Mouse (Mus musculus): ENCODE measurements around the gene Sh3gl2.

DNA sequence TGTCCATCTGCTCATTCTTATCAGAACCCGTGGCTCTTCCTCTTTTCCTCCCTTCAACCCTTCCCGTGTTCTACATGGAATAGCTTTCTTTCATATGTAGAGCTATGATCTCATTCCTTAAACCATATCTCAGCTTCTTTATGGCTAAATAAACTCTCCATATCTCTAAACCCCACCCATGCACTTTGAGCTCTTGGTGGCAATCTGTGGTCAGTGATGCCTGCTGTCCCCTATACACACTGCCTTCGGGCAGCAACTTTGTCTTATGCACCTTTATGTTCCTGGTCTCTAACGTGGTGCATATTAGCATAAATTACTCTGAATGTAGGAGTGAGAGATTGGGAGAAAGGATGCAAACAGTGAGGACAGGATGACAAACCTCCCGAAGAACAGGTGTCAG lies 180.3 kb downstream of the Sh3gl2 start:
- TF ChIP-seq CTCF (IDR thresholded peaks at IDR 0.05; ENCODE audit: control insufficient read depth, insufficient read depth, low read length): no peak
- TF ChIP-seq POLR2A (IDR thresholded peaks at IDR 0.05; ENCODE audit: borderline replicate concordance, control insufficient read depth, low read depth, low read length): no peak

Data from bone marrow, adult 2 months (tissue).